Mouse (Mus musculus) CD4-positive, CD25-positive, alpha-beta regulatory T cell, adult 2 months (primary cell): ENCODE results near the gene Ier5.

Source experiments
- DNase-seq: peaks from one replicate; pipeline ENCODE4 v3.0.0-alpha.2; 2012; ENCODE audit warnings: low read depth, low spot score

Ier5 gene

DNA sequence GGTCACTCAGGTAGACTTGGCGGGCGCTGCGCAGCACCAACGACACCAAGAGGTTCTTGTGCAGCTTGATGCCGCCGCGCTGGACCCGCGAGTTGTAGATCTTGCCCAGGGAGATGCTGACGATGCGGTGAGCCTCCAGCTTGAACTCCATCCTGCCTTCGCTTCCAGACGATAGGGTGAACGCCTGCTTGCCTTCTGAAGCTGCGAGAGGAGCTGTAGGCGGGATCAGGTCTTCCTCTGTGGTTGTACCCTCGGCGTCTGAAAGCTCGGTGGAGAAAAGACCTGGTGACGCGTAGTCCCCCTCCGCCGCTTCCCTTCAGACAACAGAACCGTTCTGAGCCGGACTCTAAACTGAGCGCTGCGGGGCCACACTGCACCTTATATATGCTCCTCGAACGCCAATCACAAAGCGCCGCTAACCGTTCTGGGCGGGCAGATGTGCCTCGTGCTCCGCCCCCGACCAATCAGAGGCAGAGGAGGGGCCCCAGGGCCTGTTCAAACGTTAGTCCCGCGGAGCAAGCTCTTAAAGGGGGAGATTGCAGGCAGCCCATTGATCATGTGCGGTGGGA, at the start of gene Ier5:
Gene Ier5 (minus strand): TSS at position 357 of the 569 bp plus-strand sequence.
- DNase-seq, result peak; percentile 98

DNA sequence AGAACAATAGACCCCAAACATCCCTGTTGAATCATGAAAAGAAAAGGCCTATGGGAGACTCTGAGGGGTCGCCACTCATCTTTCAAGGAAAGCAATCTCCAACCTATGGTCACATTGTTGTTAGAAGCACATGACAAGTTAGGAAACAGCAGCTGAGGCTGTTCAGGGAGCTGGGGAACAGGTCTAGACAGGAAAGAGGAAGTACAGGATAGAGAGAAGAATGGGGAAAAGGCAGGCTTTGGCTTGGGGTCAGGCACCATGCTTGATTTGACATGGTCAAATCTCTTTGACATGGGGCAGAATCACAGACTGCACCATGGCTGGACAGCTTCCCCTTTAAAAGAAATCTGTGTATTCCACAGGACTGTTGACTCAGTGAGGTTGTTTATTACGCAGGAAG, 47.8 kb upstream of the Ier5 start:
- no peak for DNase-seq

- peak; percentile 86 for DNase-seq
Observed at GRCm38 (mm10) chr1:155146572-155146980, 47.1 kb upstream of the Ier5 start, which contains the start of gene Mr1. TSS of gene Mr1 (minus strand) at chr1:155146814.

- peak; percentile 65 for DNase-seq
Observed at GRCm38 (mm10) chr1:155145620-155146019, 46.2 kb upstream of the Ier5 start.

GRCm38 (mm10) chr1:155140076-155140475, 40.6 kb upstream of the Ier5 start:
- peak; percentile 93 for DNase-seq

- DNase-seq, result peak; percentile 51
Observed at GRCm38 (mm10) chr1:155138795-155139194, 39.4 kb upstream of the Ier5 start.

GRCm38 (mm10) chr1:155134866-155135265, 35.4 kb upstream of the Ier5 start:
- DNase-seq, result no peak

- no peak for DNase-seq
Observed at GRCm38 (mm10) chr1:155127429-155127934, 28.0 kb upstream of the Ier5 start.

- no peak for DNase-seq
Observed at GRCm38 (mm10) chr1:155126716-155127115, 27.3 kb upstream of the Ier5 start.

DNA sequence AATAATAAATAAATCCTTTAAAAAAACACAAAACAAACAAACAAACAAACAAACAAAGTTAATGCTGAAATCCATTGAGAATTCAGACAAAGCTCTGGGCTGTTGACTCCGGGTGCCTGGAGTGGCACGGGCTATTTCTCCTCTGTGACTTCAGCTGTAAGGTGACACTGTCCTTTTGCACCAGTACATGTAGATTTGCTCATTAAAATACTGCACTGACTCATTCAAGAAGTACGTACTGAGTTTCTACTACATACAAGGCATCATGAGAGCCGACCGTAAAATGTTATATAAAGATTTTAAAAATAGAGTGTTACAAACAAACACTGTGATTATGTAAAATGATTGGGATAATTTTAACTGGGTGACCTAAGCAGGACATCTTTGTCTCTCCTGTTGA, 25.0 kb upstream of the Ier5 start:
- no peak for DNase-seq

GRCm38 (mm10) chr1:155121977-155122939, 22.8 kb upstream of the Ier5 start:
- peak; percentile 20 for DNase-seq

- DNase-seq, result no peak
Observed at GRCm38 (mm10) chr1:155119719-155120118, 20.3 kb upstream of the Ier5 start.

- no peak for DNase-seq
Observed at GRCm38 (mm10) chr1:155113946-155114345, 14.5 kb upstream of the Ier5 start.

DNA sequence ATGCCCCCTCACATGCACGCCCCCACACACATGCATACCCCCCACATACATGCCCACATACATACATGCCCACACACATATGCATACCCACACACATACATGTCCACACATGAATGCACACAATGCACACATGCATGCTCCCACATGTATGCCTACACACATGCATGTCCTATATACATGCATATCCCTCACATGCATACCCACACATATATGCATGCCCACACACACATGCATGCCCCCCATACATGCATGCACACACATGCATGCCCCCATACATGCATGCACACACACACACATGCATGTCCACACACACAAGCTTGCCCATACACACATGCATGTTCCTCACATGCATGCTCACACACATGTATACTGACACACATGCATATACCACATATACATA, 13.4 kb upstream of the Ier5 start:
- no peak for DNase-seq

- DNase-seq, result no peak
Observed at GRCm38 (mm10) chr1:155112118-155112517, 12.7 kb upstream of the Ier5 start.

GRCm38 (mm10) chr1:155111491-155111890, 12.1 kb upstream of the Ier5 start:
- DNase-seq, result no peak

- DNase-seq, result no peak
Observed at GRCm38 (mm10) chr1:155109387-155110350, 10.2 kb upstream of the Ier5 start.

DNA sequence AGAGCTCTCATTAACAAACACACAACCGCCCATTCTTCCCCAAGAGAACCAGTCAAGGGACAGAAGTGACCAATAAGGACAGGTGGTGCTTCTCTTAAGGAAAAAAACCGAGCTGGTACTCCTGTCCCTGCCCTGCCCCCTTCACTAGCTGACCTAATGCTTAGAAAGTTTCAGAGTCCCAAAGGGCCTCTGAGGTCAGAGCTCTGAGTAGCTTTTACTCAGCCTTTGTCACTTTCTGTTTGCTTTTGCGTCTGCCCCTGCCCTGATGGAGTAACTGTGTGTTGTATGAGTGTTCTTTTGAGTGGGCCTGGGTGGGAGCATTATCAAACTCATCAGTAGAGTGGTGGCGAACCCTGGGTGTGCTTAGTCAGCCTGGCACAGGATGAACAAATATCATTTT, 9.0 kb upstream of the Ier5 start:
- peak; percentile 34 for DNase-seq

DNA sequence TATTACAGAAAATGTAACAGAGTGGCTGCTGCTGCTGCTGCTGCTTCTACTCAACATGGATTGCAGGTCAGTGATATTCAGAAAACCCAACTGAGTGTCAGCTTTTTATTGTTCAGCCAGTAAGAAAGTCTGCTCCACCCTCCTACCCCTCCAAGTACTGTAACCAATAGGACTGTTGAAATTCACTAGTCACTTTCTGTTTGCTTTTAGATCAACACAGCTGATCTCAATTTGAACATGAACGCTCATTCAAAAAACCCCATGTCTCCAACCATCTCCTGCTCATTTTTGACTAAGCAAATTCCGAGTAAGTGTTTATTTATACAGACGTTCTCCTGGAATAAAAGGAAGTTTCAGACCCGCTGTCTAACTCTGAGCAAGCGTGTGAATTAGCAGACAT, 8.4 kb upstream of the Ier5 start:
- no peak for DNase-seq

DNA sequence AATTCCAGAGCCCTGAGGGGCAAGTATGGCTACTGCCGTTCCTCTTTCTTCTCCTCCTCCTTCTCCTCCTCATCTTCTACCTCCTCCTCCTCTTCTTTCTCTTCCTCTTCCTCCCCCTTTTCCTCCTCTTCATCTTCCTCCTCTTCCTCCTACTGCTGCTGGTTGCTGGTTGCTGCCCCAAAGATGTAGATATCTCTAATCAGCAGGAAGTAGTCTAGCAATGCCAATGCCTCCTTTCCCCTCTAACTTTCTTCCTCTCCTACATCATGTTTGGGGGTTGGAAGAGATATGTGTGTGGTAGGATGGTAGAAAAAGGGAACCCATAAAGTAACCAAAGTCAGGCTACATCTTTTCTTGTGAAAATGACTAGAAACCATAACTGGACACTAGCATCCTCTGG, 6.9 kb upstream of the Ier5 start:
- no peak for DNase-seq

DNA sequence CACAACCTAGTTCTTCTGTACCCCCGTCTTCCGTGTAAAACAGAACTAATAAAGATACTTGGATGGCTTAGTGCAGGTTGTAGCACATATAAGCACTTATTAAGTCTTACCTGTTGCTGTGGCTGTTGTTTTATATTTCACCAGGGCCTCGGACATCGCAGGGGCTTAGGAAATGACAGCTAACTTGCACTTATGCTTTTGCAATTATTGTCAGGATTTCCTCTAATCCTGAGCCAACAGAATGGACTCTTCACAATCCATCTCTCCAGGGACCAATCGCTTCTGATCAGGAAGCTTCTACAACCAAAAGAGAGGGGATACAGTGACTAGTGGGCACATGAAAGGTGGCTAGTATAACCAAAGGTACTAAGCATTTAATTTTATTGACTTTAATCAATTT, 4.6 kb upstream of the Ier5 start:
- no peak for DNase-seq

GRCm38 (mm10) chr1:155102631-155103030, 3.2 kb upstream of the Ier5 start:
- no peak for DNase-seq
